Mouse (Mus musculus) heart, postnatal 0 days (tissue): ENCODE results near the gene Yes1. TPM values are rescaled to one million over a fixed set of nuclear protein-coding genes. Genes with fewer than 3 reads are reported as not detected.
"Not testable (repeated sequence)": the region's sequence is repeated elsewhere in the genome, so short reads cannot be mapped to it uniquely, and the experiment has no call there.

ENCODE experiments used
- ATAC-seq: fragments of 200-750 bp; cut with Nextera tagmentation; 2 replicates; pipeline ENCODE4 v1.8.0; 2017; ENCODE audit warnings: low read depth, moderate number of reproducible peaks, moderate library complexity; ENCODE audit not compliant: insufficient read depth
- DNase-seq: peaks from one replicate; pipeline ENCODE4 v3.0.0-alpha.2; 2016; ENCODE audit warnings: low spot score
- H3K27ac ChIP-seq: fragments of 300-500 bp; sonication (generic); 2 replicates; pipeline ENCODE4 v1.5.1; 2014; ENCODE audit warnings: low read depth, mild to moderate bottlenecking
- H3K27me3 ChIP-seq: fragments of 300-500 bp; sonication (generic); 2 replicates; pipeline ENCODE4 v1.6.1; 2014; ENCODE audit warnings: low read length, mixed read lengths; ENCODE audit not compliant: control insufficient read depth, insufficient read depth
- H3K36me3 ChIP-seq: fragments of 300-500 bp; sonication (generic); replicated peaks from 2 replicates; pipeline ENCODE4 v1.6.1; 2014; ENCODE audit warnings: low read length, mixed read lengths; ENCODE audit not compliant: control insufficient read depth, insufficient read depth
- H3K4me1 ChIP-seq: fragments of 300-500 bp; sonication (generic); 2 replicates; pipeline ENCODE4 v1.6.1; 2014; ENCODE audit warnings: antibody characterized with exemption; ENCODE audit not compliant: control insufficient read depth, insufficient read depth
- H3K4me2 ChIP-seq: fragments of 300-500 bp; sonication (generic); 2 replicates; pipeline ENCODE4 v1.6.1; 2014; ENCODE audit warnings: low read depth, mild to moderate bottlenecking, low read length, moderate library complexity
- H3K4me3 ChIP-seq: fragments of 300-500 bp; sonication (generic); 2 replicates; pipeline ENCODE4 v1.5.1; 2014; ENCODE audit warnings: low read depth, low read length
- H3K9ac ChIP-seq: fragments of 300-500 bp; sonication (generic); replicated peaks from 2 replicates; pipeline ENCODE4 v1.6.1; 2014; ENCODE audit warnings: low read depth, low read length, mixed read lengths
- H3K9me3 ChIP-seq: fragments of 300-500 bp; sonication (generic); replicated peaks from 2 replicates; pipeline ENCODE4 v1.6.1; 2016; ENCODE audit warnings: low read length; ENCODE audit not compliant: control insufficient read depth
- CTCF ChIP-seq: IDR thresholded peaks from 2 replicates; pipeline ENCODE4 v1.5.1; 2016; ENCODE audit warnings: antibody characterized with exemption, control low read depth, low read depth
- EP300 ChIP-seq: IDR thresholded peaks from 2 replicates; pipeline ENCODE4 v1.6.1; 2016; ENCODE audit warnings: antibody characterized with exemption, low read depth
- WGBS: fragments of 180-500 bp; shearing (Covaris S2); extraction: QIAGEN DNeasy Blood & Tissue Kit; methylation state at CpG from one replicate; pipeline ENCODE4 v1.1.7; 2014; 5-methylcytosine and 5-hydroxymethylcytosine counted together
- polyA plus RNA-seq: library from polyadenylated mRNA; unstranded; fragments of >200 nt; fragmentation: Nextera tagmentation; extraction: Ambion mirVana; gene quantifications from 2 replicates; pipeline ENCODE4 v1.2.1, GENCODE M21; 2015
- total RNA-seq: library from RNA; depleted of rRNA; stranded (reverse); fragments of >200 nt; gene quantifications from 2 replicates; pipeline ENCODE4 v1.2.3, GENCODE M21; 2014; ENCODE audit warnings: low replicate concordance

The Yes1 gene
- total and polyA plus RNA-seq, 2 experiments from 2014 or later = 19.0 to 24.5 TPM

GRCm38 (mm10) chr5:32718916-32719315, 107.9 kb downstream of the Yes1 start:
- Histone ChIP-seq H3K9ac (no peak overlapping the region), H3K36me3 (no peaks in the 10 kb centered on the region), H3K4me2 (no peak overlapping the region), H3K4me1 (no peaks in the 10 kb centered on the region), H3K4me3 (no peak overlapping the region), H3K27ac (no peak overlapping the region), H3K27me3 (no peaks in the 10 kb centered on the region), H3K9me3 (no peaks in the 10 kb centered on the region)
- TF ChIP-seq EP300 (no peak), CTCF (no peak)
- ATAC-seq (no peak), DNase-seq (no peak)
- WGBS = 39% methylated on average over 6 of the region's 6 CpGs

- Histone ChIP-seq H3K27ac (no peak overlapping the region), H3K9me3 (no peaks in the 10 kb centered on the region), H3K36me3 (no peaks in the 10 kb centered on the region), H3K27me3 (no peaks in the 10 kb centered on the region), H3K4me2 (no peak overlapping the region), H3K4me1 (no peaks in the 10 kb centered on the region), H3K9ac (no peak overlapping the region), H3K4me3 (no peak overlapping the region)
- ATAC-seq = no peak
- WGBS = 77% methylated on average over 9 of the region's 9 CpGs
- TF ChIP-seq CTCF (no peak), EP300 (no peak)
- no peak for DNase-seq
Observed at GRCm38 (mm10) chr5:32720416-32720815, 109.4 kb downstream of the Yes1 start.

- 69% methylated on average over 3 of the region's 3 CpGs for WGBS
- no peak overlapping the region for H3K4me2 ChIP-seq
- no peaks in the 10 kb centered on the region for H3K27me3 ChIP-seq
- H3K9ac ChIP-seq = no peak overlapping the region
- no peaks in the 10 kb centered on the region for H3K4me1 ChIP-seq
- no peaks in the 10 kb centered on the region for H3K36me3 ChIP-seq
- ATAC-seq = no peak
- H3K9me3 ChIP-seq = no peaks in the 10 kb centered on the region
- TF ChIP-seq CTCF (no peak), EP300 (no peak)
- H3K27ac ChIP-seq = no peak overlapping the region
- H3K4me3 ChIP-seq = no peak overlapping the region
- DNase-seq = no peak
Observed at GRCm38 (mm10) chr5:32721316-32721715, 110.3 kb downstream of the Yes1 start.

- no peaks in the 10 kb centered on the region for H3K4me1 ChIP-seq
- WGBS = 61% methylated on average over 7 of the region's 7 CpGs
- H3K36me3 ChIP-seq = no peaks in the 10 kb centered on the region
- ATAC-seq (no peak), DNase-seq (no peak)
- H3K9me3 ChIP-seq = no peaks in the 10 kb centered on the region
- H3K27ac ChIP-seq = no peak overlapping the region
- H3K9ac ChIP-seq = no peak overlapping the region
- TF ChIP-seq EP300 (no peak), CTCF (no peak)
- no peak overlapping the region for H3K4me2 ChIP-seq
- no peak overlapping the region for H3K4me3 ChIP-seq
- no peaks in the 10 kb centered on the region for H3K27me3 ChIP-seq
Observed at GRCm38 (mm10) chr5:32722263-32722662, 111.3 kb downstream of the Yes1 start.

- not testable (repeated sequence) for H3K27ac ChIP-seq, H3K4me2 ChIP-seq, ATAC-seq, H3K27me3 ChIP-seq, H3K4me1 ChIP-seq, H3K36me3 ChIP-seq, H3K4me3 ChIP-seq, DNase-seq, H3K9ac ChIP-seq, H3K9me3 ChIP-seq
- 66% methylated on average over 8 of the region's 8 CpGs for WGBS
Observed at GRCm38 (mm10) chr5:32722711-32723110, 111.7 kb downstream of the Yes1 start.

GRCm38 (mm10) chr5:32723981-32724380, 113.0 kb downstream of the Yes1 start:
- no peak for DNase-seq
- no peak overlapping the region for H3K9ac ChIP-seq
- no peak overlapping the region for H3K27ac ChIP-seq
- no peaks in the 10 kb centered on the region for H3K9me3 ChIP-seq
- H3K36me3 ChIP-seq = no peaks in the 10 kb centered on the region
- no peak overlapping the region for H3K4me2 ChIP-seq
- 75% methylated on average over 7 of the region's 7 CpGs for WGBS
- no peak for ATAC-seq
- TF ChIP-seq CTCF (no peak), EP300 (no peak)
- no peaks in the 10 kb centered on the region for H3K27me3 ChIP-seq
- H3K4me1 ChIP-seq = no peaks in the 10 kb centered on the region
- H3K4me3 ChIP-seq = no peak overlapping the region

- not testable (repeated sequence) for DNase-seq, ATAC-seq, H3K9ac ChIP-seq, H3K27me3 ChIP-seq, H3K9me3 ChIP-seq, H3K4me2 ChIP-seq, H3K4me3 ChIP-seq, H3K4me1 ChIP-seq, H3K27ac ChIP-seq, H3K36me3 ChIP-seq
- 59% methylated on average over 3 of the region's 3 CpGs for WGBS
Observed at GRCm38 (mm10) chr5:32725397-32725796, 114.4 kb downstream of the Yes1 start.
